Mouse (Mus musculus) liver, embryonic 11.5 days (tissue): ENCODE measurements around the gene Dhps. TPM values are rescaled to one million over a fixed set of nuclear protein-coding genes. Genes with fewer than 3 reads are reported as not detected.
"Not testable (repeated sequence)": the region's sequence is repeated elsewhere in the genome, so short reads cannot be mapped to it uniquely, and the experiment has no call there.

Experiments
- ATAC-seq: fragments of 200-750 bp; cut with Nextera tagmentation; replicated peaks from 2 replicates; pipeline ENCODE4 v1.8.0; 2017; ENCODE audit warnings: moderate number of reproducible peaks, mild to moderate bottlenecking, moderate TSS enrichment, moderate library complexity; ENCODE audit not compliant: low FRiP score
- DNase-seq: peaks from one replicate; pipeline ENCODE4 v3.0.0-alpha.2; 2017; ENCODE audit warnings: low spot score
- H3K27ac ChIP-seq: fragments of 300-500 bp; sonication (generic); 2 replicates; pipeline ENCODE4 v1.5.1; 2014; ENCODE audit warnings: mild to moderate bottlenecking, low read depth, low read length, control low read depth
- H3K27me3 ChIP-seq: fragments of 300-500 bp; sonication (generic); replicated peaks from 2 replicates; pipeline ENCODE4 v1.6.1; 2014; ENCODE audit warnings: low read length, mixed read lengths; ENCODE audit not compliant: control insufficient read depth, insufficient read depth
- H3K36me3 ChIP-seq: fragments of 300-500 bp; sonication (generic); 2 replicates; pipeline ENCODE4 v1.6.1; 2014; ENCODE audit warnings: mild to moderate bottlenecking, low read length, moderate library complexity, mixed read lengths; ENCODE audit not compliant: control insufficient read depth, insufficient read depth
- H3K4me1 ChIP-seq: fragments of 300-500 bp; sonication (generic); replicated peaks from 2 replicates; pipeline ENCODE4 v1.6.1; 2014; ENCODE audit warnings: low read length, mixed read lengths; ENCODE audit not compliant: control insufficient read depth, insufficient read depth
- H3K4me2 ChIP-seq: fragments of 300-500 bp; sonication (generic); 2 replicates; pipeline ENCODE4 v1.6.1; 2014; ENCODE audit warnings: mild to moderate bottlenecking, control low read depth, moderate library complexity
- H3K4me3 ChIP-seq: fragments of 300-500 bp; sonication (generic); 2 replicates; pipeline ENCODE4 v1.5.1; 2014; ENCODE audit warnings: low read depth, low read length, control low read depth
- H3K9ac ChIP-seq: fragments of 300-500 bp; sonication (generic); 2 replicates; pipeline ENCODE4 v1.6.1; 2014; ENCODE audit warnings: low read depth, low read length, control low read depth
- H3K9me3 ChIP-seq: fragments of 300-500 bp; sonication (generic); 2 replicates; pipeline ENCODE4 v1.6.1; 2016; ENCODE audit warnings: low read length, inconsistent platforms, mixed read lengths; ENCODE audit not compliant: control insufficient read depth
- WGBS: fragments of 180-500 bp; shearing (Covaris S2); extraction: QIAGEN DNeasy Blood & Tissue Kit; methylation state at CpG from one replicate; pipeline ENCODE4 v1.1.7; 2014; 5-methylcytosine and 5-hydroxymethylcytosine counted together
- microRNA-seq: library from miRNA; unstranded; fragments of <30 nt; microRNA quantifications from one replicate; pipeline ENCODE4, GENCODE M21; 2017; ENCODE audit warnings: borderline number of aligned reads
- polyA plus RNA-seq: library from polyadenylated mRNA; unstranded; fragments of >200 nt; fragmentation: Nextera tagmentation; extraction: Ambion mirVana; gene quantifications from 2 replicates; pipeline ENCODE4 v1.2.1, GENCODE M21; 2014

The Dhps gene
- polyA plus RNA-seq, 1 experiment from 2014 or later = 72.5 TPM

- Histone ChIP-seq H3K27ac (no peak overlapping the region), H3K27me3 (no peaks in the 10 kb centered on the region), H3K4me3 (peak overlapping the region; percentile 54), H3K9ac (peak overlapping the region; percentile 48; the same call in 1 of the 2 replicates), H3K36me3 (no peaks in the 10 kb centered on the region), H3K4me2 (peak overlapping the region; percentile 60), H3K4me1 (no peaks in the 10 kb centered on the region), H3K9me3 (no peaks in the 10 kb centered on the region)
- 10% methylated on average over 37 of the region's 37 CpGs for WGBS
- peak; percentile 71 for DNase-seq
- peak; percentile 53; the same call in 1 of the 2 replicates for ATAC-seq
Observed at GRCm38 (mm10) chr8:85119052-85119981, 47.8 kb downstream of the Dhps start.

DNA sequence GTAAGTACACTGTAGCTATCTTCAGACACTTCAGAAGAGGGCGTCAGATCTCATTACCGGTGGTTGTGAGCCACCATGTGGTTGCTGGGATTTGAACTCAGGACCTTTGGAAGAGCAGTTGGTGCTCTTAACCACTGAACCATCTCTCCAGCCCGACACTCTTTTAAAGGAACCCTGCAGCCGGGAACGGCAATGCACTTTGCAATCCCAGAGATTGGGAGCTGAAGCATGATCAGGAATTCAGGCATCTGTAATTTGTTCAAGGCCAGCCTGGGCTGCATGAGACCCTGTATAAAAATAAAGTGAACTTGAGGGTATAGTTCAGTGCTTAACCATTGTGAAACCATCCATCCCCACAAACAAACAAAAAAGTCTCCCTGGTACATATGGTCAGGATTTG is 48.7 kb downstream of the Dhps start:
- not testable (repeated sequence) for H3K4me2 ChIP-seq, H3K9me3 ChIP-seq, DNase-seq, H3K27ac ChIP-seq, H3K9ac ChIP-seq, H3K4me3 ChIP-seq, H3K4me1 ChIP-seq, H3K36me3 ChIP-seq, ATAC-seq, H3K27me3 ChIP-seq
- 72% methylated on average over 5 of the region's 5 CpGs for WGBS

DNA sequence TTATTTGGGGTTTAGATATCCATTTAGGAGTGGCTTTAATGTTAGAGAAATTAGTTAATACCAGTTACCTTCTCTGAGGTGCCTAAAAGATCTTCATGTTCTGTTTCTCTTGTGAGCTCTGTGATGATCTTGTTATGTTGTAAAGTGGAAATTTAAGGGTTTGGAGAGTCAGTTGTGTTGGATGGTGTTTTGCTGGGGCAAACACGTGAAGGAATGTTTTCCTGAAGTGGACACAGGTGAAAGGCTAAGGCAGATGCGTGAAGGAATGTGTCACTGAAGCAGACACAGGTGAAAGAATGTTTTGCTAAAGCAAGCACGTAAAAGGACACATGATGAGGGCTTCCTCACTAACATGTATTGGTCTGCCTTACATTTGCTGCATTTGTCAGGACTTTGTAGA is 51.4 kb downstream of the Dhps start, which contains the start of gene Zfp791:
Gene Zfp791, minus strand, starts transcription at position 101 of the 400 bp plus-strand sequence.
- Histone ChIP-seq H3K9ac (no peak within 1 kb of the TSS), H3K4me1 (no peaks in the 10 kb centered on the region), H3K4me2 (no peak within 1 kb of the TSS), H3K27me3 (no peaks in the 10 kb centered on the region), H3K36me3 (no peaks in the 10 kb centered on the region), H3K27ac (no peak within 1 kb of the TSS), H3K9me3 (no peaks in the 10 kb centered on the region), H3K4me3 (no peak within 1 kb of the TSS)
- DNase-seq = no peak
- WGBS = 68% methylated on average over 3 of the region's 3 CpGs
- no peak for ATAC-seq

DNA sequence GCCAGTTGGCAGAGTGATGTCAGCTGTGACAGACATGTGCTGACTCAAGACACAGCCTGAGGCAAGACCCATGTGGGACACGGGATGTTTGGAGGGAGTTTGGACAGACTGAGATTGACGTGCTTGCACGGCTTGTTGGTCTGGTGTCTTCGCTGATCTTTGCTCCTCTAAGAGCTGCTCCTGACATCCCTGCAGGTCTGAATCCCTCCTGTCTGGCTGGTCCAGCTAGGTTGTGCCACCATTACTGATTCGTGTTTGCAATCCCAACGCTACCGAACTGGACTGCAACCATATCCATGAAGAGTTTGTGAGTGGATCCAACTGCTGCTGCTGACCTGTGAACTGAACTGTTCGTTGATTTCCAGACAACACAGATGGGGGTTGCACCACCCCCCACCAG is 52.1 kb downstream of the Dhps start:
- Histone ChIP-seq H3K4me3 (no peak overlapping the region), H3K9ac (no peak overlapping the region), H3K27ac (no peak overlapping the region), H3K27me3 (no peaks in the 10 kb centered on the region), H3K4me1 (no peaks in the 10 kb centered on the region), H3K9me3 (no peaks in the 10 kb centered on the region), H3K4me2 (no peak overlapping the region), H3K36me3 (no peaks in the 10 kb centered on the region)
- no peak for ATAC-seq
- DNase-seq = no peak
- WGBS = 88% methylated on average over 8 of the region's 8 CpGs

Small RNA genes within 50 kb of the gene (microRNA-seq; reads per million reads assigned to microRNA genes)
- 37.0 reads per million, percentile 37 among the genes with 10 or more reads in this experiment for gene Gm23388
- gene Mir7070 = 2.8 reads per million

Other genes with a start within 250 kb of the Dhps start
- 4.5 and 4.9 TPM in 2 replicates for gene Dand5, start 248.9 kb upstream of the Dhps start, polyA plus RNA-seq
- 87.8 and 90.6 TPM in 2 replicates for gene Gadd45gip1, start 240.2 kb upstream of the Dhps start, polyA plus RNA-seq
- gene Rad23a, start 231.1 kb upstream of the Dhps start, polyA plus RNA-seq = 188 and 191 TPM in 2 replicates
- 860 and 893 TPM in 2 replicates for gene Calr, start 224.8 kb upstream of the Dhps start, polyA plus RNA-seq
- gene Farsa, start 214.8 kb upstream of the Dhps start, polyA plus RNA-seq = 130 TPM in 2 replicates
- 144 and 160 TPM in 2 replicates for gene Syce2, start 199.6 kb upstream of the Dhps start, polyA plus RNA-seq
- gene Gcdh, start 177.8 kb upstream of the Dhps start, polyA plus RNA-seq = 53.5 and 56.7 TPM in 2 replicates
- gene Klf1, start 169.8 kb upstream of the Dhps start, polyA plus RNA-seq = 458 and 504 TPM in 2 replicates
- 11.5 and 12.7 TPM in 2 replicates for gene Dnase2a, start 163.2 kb upstream of the Dhps start, polyA plus RNA-seq
- gene Mast1, start 134.4 kb upstream of the Dhps start, polyA plus RNA-seq = 0.14 and 0.29 TPM in 2 replicates
- gene Rtbdn, start 124.8 kb upstream of the Dhps start, polyA plus RNA-seq = 0.22 and 0.49 TPM in 2 replicates
- not detected in 2 replicates for gene Gm49661, start 102.3 kb upstream of the Dhps start, polyA plus RNA-seq
- gene Prdx2, start 102.2 kb upstream of the Dhps start, polyA plus RNA-seq = 1,398 and 1,409 TPM in 2 replicates
- gene Rnaseh2a, start 102.0 kb upstream of the Dhps start, polyA plus RNA-seq = 195 and 197 TPM in 2 replicates
- 21.1 and 23.2 TPM in 2 replicates for gene Junb, start 93.0 kb upstream of the Dhps start, polyA plus RNA-seq
- gene Hook2, start 81.2 kb upstream of the Dhps start, polyA plus RNA-seq = 15.5 and 16.7 TPM in 2 replicates
- 0.13 TPM in 1 of 2 replicates, not detected in the other for gene Best2, start 57.2 kb upstream of the Dhps start, polyA plus RNA-seq
- gene Asna1, start 46.5 kb upstream of the Dhps start, polyA plus RNA-seq = 100 and 103 TPM in 2 replicates
- gene Trir, start 44.9 kb upstream of the Dhps start, polyA plus RNA-seq = 126 and 138 TPM in 2 replicates
- gene Tnpo2, start 34.8 kb upstream of the Dhps start, polyA plus RNA-seq = 17.7 and 19.3 TPM in 2 replicates
- gene Fbxw9, start 11.7 kb upstream of the Dhps start, polyA plus RNA-seq = 15.5 and 17.4 TPM in 2 replicates
- not detected in 2 replicates for gene Gm5741, start 3.8 kb upstream of the Dhps start, polyA plus RNA-seq
- 103 and 105 TPM in 2 replicates for gene Wdr83os, start 9.0 kb downstream of the Dhps start, polyA plus RNA-seq
- gene Wdr83, start 9.5 kb downstream of the Dhps start, polyA plus RNA-seq = 46.4 and 50.4 TPM in 2 replicates
- gene Man2b1, start 11.5 kb downstream of the Dhps start, polyA plus RNA-seq = 38.6 and 40.3 TPM in 2 replicates
- 0.71 and 1.1 TPM in 2 replicates for gene Zfp791, start 51.3 kb downstream of the Dhps start, polyA plus RNA-seq
- gene Cks1brt, start 80.2 kb downstream of the Dhps start, polyA plus RNA-seq = not detected in 2 replicates
- not detected in 2 replicates for gene Olfr371, start 154.2 kb downstream of the Dhps start, polyA plus RNA-seq
- gene Orc6, start 227.9 kb downstream of the Dhps start, polyA plus RNA-seq = 165 and 170 TPM in 2 replicates
- gene Vps35, start 228.0 kb downstream of the Dhps start, polyA plus RNA-seq = 142 and 178 TPM in 2 replicates